In the genomic region with DNA sequence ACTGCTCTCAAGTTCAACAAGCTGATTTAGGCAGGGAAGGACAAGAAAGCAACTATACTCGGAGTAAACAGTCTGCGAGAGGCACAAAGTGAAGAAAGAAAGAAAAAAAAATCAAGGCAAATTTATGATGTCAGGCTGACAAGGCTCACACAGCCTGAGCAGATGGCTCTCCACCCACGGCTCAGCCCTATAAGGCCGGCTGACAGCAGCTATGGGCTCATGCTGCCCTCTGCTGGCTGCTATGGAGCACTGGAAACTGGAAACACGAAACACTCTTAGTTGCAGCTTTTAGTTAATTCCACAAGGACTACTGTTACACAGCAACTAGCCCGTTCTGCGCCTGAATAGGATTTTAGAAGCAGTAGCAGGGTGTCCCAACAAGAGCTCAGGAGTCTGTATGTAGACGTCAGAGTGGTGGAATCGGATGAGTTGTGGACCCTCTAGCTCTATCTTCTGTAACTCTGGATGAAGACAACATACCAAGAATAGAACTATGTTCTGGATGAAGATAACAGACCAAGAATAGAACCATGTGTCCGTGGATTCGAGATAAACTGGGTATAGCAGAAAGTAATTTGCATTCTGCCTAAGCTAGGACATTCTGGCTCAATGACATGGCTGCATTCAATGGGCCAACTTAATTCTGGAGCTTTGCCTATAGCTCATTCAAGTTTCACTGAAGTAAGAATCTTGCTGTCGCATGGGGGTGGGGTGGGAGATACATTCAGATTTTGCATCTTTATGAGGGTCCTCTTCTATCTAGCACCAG, we compare ENCODE assay signal across 8 mouse cellular contexts. TPM values are rescaled to one million over a fixed set of nuclear protein-coding genes. Genes with fewer than 3 reads are reported as not detected.
DNase-seq lines count a peak whose midpoint lies in the region; ATAC-seq and TF ChIP-seq lines count a peak whose summit lies in the region.

No protein-coding gene starts in this region.

- ATAC-seq in embryonic facial prominence, embryonic 13.5 days (ENCODE audit: insufficient number of reproducible peaks, insufficient read depth, low FRiP score, low TSS enrichment, low read depth): peak; percentile 82
- ATAC-seq in limb, embryonic 14.5 days (ENCODE audit: low FRiP score, low read depth): peak; percentile 89
- ATAC-seq in midbrain, embryonic 16.5 days: peak; percentile 88
- peak; percentile 79 for ATAC-seq in stomach, embryonic 15.5 days (ENCODE audit: insufficient read depth, low FRiP score, low read depth)

- no peak overlapping the region for H3K27ac ChIP-seq in embryonic facial prominence, embryonic 13.5 days
- H3K27ac ChIP-seq in heart, embryonic 10.5 days: peak overlapping the region; percentile 63
- H3K27ac ChIP-seq in limb, embryonic 14.5 days (replicated peaks; ENCODE audit: low read depth, low read length): no peak overlapping the region
- H3K27ac ChIP-seq in midbrain, embryonic 16.5 days (ENCODE audit: low read length): no peak overlapping the region
- no peak overlapping the region for H3K27ac ChIP-seq in stomach, embryonic 15.5 days

- no peak overlapping the region for H3K4me2 ChIP-seq in embryonic facial prominence, embryonic 13.5 days
- no peak overlapping the region for H3K4me2 ChIP-seq in limb, embryonic 14.5 days (replicated peaks; ENCODE audit: low read depth, low read length, severe bottlenecking)
- H3K4me2 ChIP-seq in midbrain, embryonic 16.5 days (ENCODE audit: low read length): no peak overlapping the region
- no peak overlapping the region for H3K4me2 ChIP-seq in stomach, embryonic 15.5 days

- no peak overlapping the region for H3K4me3 ChIP-seq in embryonic facial prominence, embryonic 13.5 days
- peak overlapping the region; percentile 28; the same call in 1 of the 2 replicates for H3K4me3 ChIP-seq in heart, embryonic 10.5 days
- no peak overlapping the region for H3K4me3 ChIP-seq in limb, embryonic 14.5 days (replicated peaks; ENCODE audit: low read length)
- no peak overlapping the region for H3K4me3 ChIP-seq in midbrain, embryonic 16.5 days (ENCODE audit: low read depth, low read length)
- H3K4me3 ChIP-seq in stomach, embryonic 15.5 days (replicated peaks): no peak overlapping the region

- no peak for TF ChIP-seq POLR2A in limb, embryonic 14.5 days (IDR thresholded peaks at IDR 0.05; ENCODE audit: borderline replicate concordance, extremely low read depth, insufficient read depth, insufficient read length)

- no peaks in the 10 kb centered on the region for H3K9me3 ChIP-seq in embryonic facial prominence, embryonic 13.5 days
- H3K9me3 ChIP-seq in heart, embryonic 10.5 days: no peaks in the 10 kb centered on the region
- no peaks in the 10 kb centered on the region for H3K9me3 ChIP-seq in limb, embryonic 14.5 days (ENCODE audit: control insufficient read depth, low read length)
- no peaks in the 10 kb centered on the region for H3K9me3 ChIP-seq in midbrain, embryonic 16.5 days (replicated peaks; ENCODE audit: control insufficient read depth, low read length, poor library complexity, severe bottlenecking)
- H3K9me3 ChIP-seq in stomach, embryonic 15.5 days: no peaks in the 10 kb centered on the region

- no peaks in the 10 kb centered on the region for H3K36me3 ChIP-seq in embryonic facial prominence, embryonic 13.5 days
- H3K36me3 ChIP-seq in heart, embryonic 10.5 days: 0 out of 2 replicates have a peak, but pooled peaks cover 2% of the 10 kb centered on the region
- H3K36me3 ChIP-seq in limb, embryonic 14.5 days (ENCODE audit: control insufficient read depth, insufficient read depth, low read length): no peaks in the 10 kb centered on the region; the same call in 1 of the 2 replicates
- H3K36me3 ChIP-seq in midbrain, embryonic 16.5 days (ENCODE audit: control insufficient read depth, insufficient read depth, low read length): peaks cover 10% of the 10 kb centered on the region; the same call in 1 of the 2 replicates
- H3K36me3 ChIP-seq in stomach, embryonic 15.5 days: no peaks in the 10 kb centered on the region

- H3K27me3 ChIP-seq in embryonic facial prominence, embryonic 13.5 days: peaks cover 10% of the 10 kb centered on the region; the same call in 1 of the 2 replicates
- no peaks in the 10 kb centered on the region for H3K27me3 ChIP-seq in heart, embryonic 10.5 days (ENCODE audit: insufficient read depth, poor library complexity, severe bottlenecking)
- H3K27me3 ChIP-seq in limb, embryonic 14.5 days (ENCODE audit: control insufficient read depth, insufficient read depth, low read length): no peaks in the 10 kb centered on the region
- no peaks in the 10 kb centered on the region for H3K27me3 ChIP-seq in midbrain, embryonic 16.5 days (ENCODE audit: control insufficient read depth, insufficient read depth, low read depth, low read length)
- no peaks in the 10 kb centered on the region for H3K27me3 ChIP-seq in stomach, embryonic 15.5 days (replicated peaks)

- WGBS in embryonic facial prominence, embryonic 13.5 days: 24% methylated on average over 12 of the region's 12 CpGs
- WGBS in heart, embryonic 10.5 days: 12% methylated on average over 12 of the region's 12 CpGs
- WGBS in limb, embryonic 14.5 days: 25% methylated on average over 12 of the region's 12 CpGs
- 26% methylated on average over 12 of the region's 12 CpGs for WGBS in midbrain, embryonic 16.5 days
- WGBS in stomach, embryonic 15.5 days: 22% methylated on average over 12 of the region's 12 CpGs

- no peak overlapping the region for H3K9ac ChIP-seq in embryonic facial prominence, embryonic 13.5 days
- H3K9ac ChIP-seq in limb, embryonic 14.5 days (ENCODE audit: low read depth, low read length, severe bottlenecking): no peak overlapping the region
- no peak overlapping the region for H3K9ac ChIP-seq in midbrain, embryonic 16.5 days (ENCODE audit: low read depth, low read length)
- H3K9ac ChIP-seq in stomach, embryonic 15.5 days: no peak overlapping the region

- DNase-seq in CD4-positive, CD25-positive, alpha-beta regulatory T cell, adult 2 months (ENCODE audit: low read depth, low spot score): peak; percentile 89
- DNase-seq in adrenal gland, postnatal 25 days: peak; percentile 70
- peak; percentile 90 for DNase-seq in heart, embryonic 10.5 days (ENCODE audit: low spot score)
- peak; percentile 60 for DNase-seq in kidney, adult 9 months
- DNase-seq in limb, embryonic 14.5 days (ENCODE audit: low spot score): peak; percentile 88

- H3K4me1 ChIP-seq in embryonic facial prominence, embryonic 13.5 days: 0 out of 2 replicates have a peak, but pooled peaks cover 2% of the 10 kb centered on the region
- peaks cover 31% of the 10 kb centered on the region for H3K4me1 ChIP-seq in heart, embryonic 10.5 days
- no peaks in the 10 kb centered on the region for H3K4me1 ChIP-seq in limb, embryonic 14.5 days (ENCODE audit: control insufficient read depth, insufficient read depth, low read length)
- no peaks in the 10 kb centered on the region for H3K4me1 ChIP-seq in midbrain, embryonic 16.5 days (ENCODE audit: control insufficient read depth, insufficient read depth, low read length)
- H3K4me1 ChIP-seq in stomach, embryonic 15.5 days: no peaks in the 10 kb centered on the region

RNA-seq across cellular contexts. Expression of a gene that starts 22.5 kb away (rescaled TPM):
- total RNA-seq in adrenal gland, postnatal 25 days (2021): 34.6 and 40.6 TPM in 2 replicates
- 59.3 and 60.8 TPM in 2 replicates for polyA plus RNA-seq in embryonic facial prominence, embryonic 13.5 days (2015; fragmentation: Nextera tagmentation; extraction: Ambion mirVana)
- 64.7 and 68.8 TPM in 2 replicates for polyA plus RNA-seq in heart, embryonic 10.5 days (2016; fragmentation: Nextera tagmentation; extraction: Ambion mirVana)
- 13.3 and 20.4 TPM in 2 replicates for polyA plus RNA-seq in limb, embryonic 14.5 days (2012; rRNA removed)
- polyA plus RNA-seq in limb, embryonic 14.5 days (2014; fragmentation: Nextera tagmentation; extraction: Ambion mirVana): 64.3 and 64.9 TPM in 2 replicates
- 36.1 and 39.4 TPM in 2 replicates for polyA plus RNA-seq in midbrain, embryonic 16.5 days (2015; fragmentation: Nextera tagmentation; extraction: Ambion mirVana)
- polyA plus RNA-seq in stomach, embryonic 15.5 days (2015; fragmentation: Nextera tagmentation; extraction: Ambion mirVana): 63.3 and 66.1 TPM in 2 replicates

RNA-seq across cellular contexts. Expression of a gene that starts 26.9 kb away (rescaled TPM):
- 307 and 331 TPM in 2 replicates for total RNA-seq in adrenal gland, postnatal 25 days (2021)
- polyA plus RNA-seq in embryonic facial prominence, embryonic 13.5 days (2015; fragmentation: Nextera tagmentation; extraction: Ambion mirVana): 152 and 170 TPM in 2 replicates
- polyA plus RNA-seq in heart, embryonic 10.5 days (2016; fragmentation: Nextera tagmentation; extraction: Ambion mirVana): 271 and 337 TPM in 2 replicates
- polyA plus RNA-seq in limb, embryonic 14.5 days (2012; rRNA removed): 62.8 and 69.8 TPM in 2 replicates
- polyA plus RNA-seq in limb, embryonic 14.5 days (2014; fragmentation: Nextera tagmentation; extraction: Ambion mirVana): 142 and 145 TPM in 2 replicates
- polyA plus RNA-seq in midbrain, embryonic 16.5 days (2015; fragmentation: Nextera tagmentation; extraction: Ambion mirVana): 149 and 151 TPM in 2 replicates
- 178 and 191 TPM in 2 replicates for polyA plus RNA-seq in stomach, embryonic 15.5 days (2015; fragmentation: Nextera tagmentation; extraction: Ambion mirVana)
